Mouse (Mus musculus) monocyte, adult 5-6 weeks (primary cell): ENCODE results near the gene Matn4. TPM values are rescaled to one million over a fixed set of nuclear protein-coding genes. Genes with fewer than 3 reads are reported as not detected.

Experiments
- ATAC-seq: fragments of 153-309, 156-312 bp; replicated peaks from 2 replicates; pipeline ENCODE4 v1.8.0; 2017; ENCODE audit warnings: mild to moderate bottlenecking; ENCODE audit not compliant: low TSS enrichment, insufficient number of reproducible peaks, severe bottlenecking, poor library complexity, low FRiP score
- total RNA-seq: library from RNA; stranded (forward); fragments of 200-1000, 200-491, 200-594 nt; gene quantifications from 3 replicates; pipeline ENCODE4 v1.2.3, GENCODE M21; 2017

Gene Matn4
- total RNA-seq, 1 experiment from 2014 or later = not detected

GRCm38 (mm10) chr2:164421979-164422378 lies 17.0 kb upstream of the Matn4 start:
- no peak for ATAC-seq

GRCm38 (mm10) chr2:164421306-164421705 lies 16.3 kb upstream of the Matn4 start:
- ATAC-seq = no peak

- no peak for ATAC-seq
These were observed 14.5 kb upstream of the Matn4 start for GRCm38 (mm10) chr2:164419489-164419888.

- no peak for ATAC-seq
These were observed 13.4 kb upstream of the Matn4 start for GRCm38 (mm10) chr2:164418308-164418875.

GRCm38 (mm10) chr2:164417198-164417597 lies 12.2 kb upstream of the Matn4 start:
- no peak for ATAC-seq

- no peak for ATAC-seq
These were observed 9.6 kb upstream of the Matn4 start for GRCm38 (mm10) chr2:164414581-164414980.

GRCm38 (mm10) chr2:164414167-164414566 lies 9.2 kb upstream of the Matn4 start:
- ATAC-seq = no peak

- ATAC-seq = 0 out of 2 replicates have a peak, but pooled peaks have one; percentile 27
These were observed 2.7 kb upstream of the Matn4 start for GRCm38 (mm10) chr2:164407708-164408107.

GRCm38 (mm10) chr2:164405519-164405918 lies 559 bp upstream of the Matn4 start:
- no peak for ATAC-seq

GRCm38 (mm10) chr2:164404082-164404990 lies 624 bp downstream of the Matn4 start:
- no peak for ATAC-seq

- no peak for ATAC-seq
These were observed 1.4 kb downstream of the Matn4 start for GRCm38 (mm10) chr2:164403396-164404081.

GRCm38 (mm10) chr2:164402906-164403305 lies 2.1 kb downstream of the Matn4 start, which contains the start of gene Rbpjl:
Gene Rbpjl, plus strand, starts transcription at chr2:164403141.
- peak; percentile 60 for ATAC-seq

GRCm38 (mm10) chr2:164396911-164397310 lies 8.0 kb downstream of the Matn4 start:
- no peak for ATAC-seq

- ATAC-seq = no peak
These were observed 8.9 kb downstream of the Matn4 start for GRCm38 (mm10) chr2:164396076-164396475.

GRCm38 (mm10) chr2:164393126-164393525 lies 11.8 kb downstream of the Matn4 start:
- no peak for ATAC-seq

GRCm38 (mm10) chr2:164389499-164389898 lies 15.5 kb downstream of the Matn4 start:
- ATAC-seq = peak; percentile 79

GRCm38 (mm10) chr2:164389020-164389419 lies 15.9 kb downstream of the Matn4 start, which contains the start of gene Slpi:
Gene Slpi, minus strand, starts transcription at chr2:164389095.
- no peak for ATAC-seq

GRCm38 (mm10) chr2:164386953-164387352 lies 18.0 kb downstream of the Matn4 start:
- ATAC-seq = peak; percentile 41
